Mouse (Mus musculus) splenic B cell, adult 2 months (primary cell): ENCODE measurements around the gene Gdpd2.

ENCODE experiments used
- DNase-seq: peaks from one replicate; pipeline ENCODE4 v3.0.0-alpha.2; 2011; ENCODE audit warnings: low read depth, low spot score
- H3K27me3 ChIP-seq: 2 replicates; pipeline ENCODE4 v1.6.1; 2012; ENCODE audit warnings: mild to moderate bottlenecking, low read length, moderate library complexity, mixed read lengths; ENCODE audit not compliant: control insufficient read depth, poor library complexity, insufficient read depth, severe bottlenecking
- H3K36me3 ChIP-seq: 2 replicates; pipeline ENCODE4 v1.6.1; 2012; ENCODE audit warnings: mild to moderate bottlenecking, low read length, moderate library complexity, mixed read lengths; ENCODE audit not compliant: control insufficient read depth, poor library complexity, insufficient read depth, severe bottlenecking

Gene Gdpd2

GRCm38 (mm10) chrX:100767181-100767884 lies 37.7 kb downstream of the Gdpd2 start, which contains the start of gene Dlg3:
Gene Dlg3, plus strand, starts transcription at chrX:100767722.
- Histone ChIP-seq H3K36me3 (no peaks in the 10 kb centered on the region), H3K27me3 (no peaks in the 10 kb centered on the region)
- DNase-seq, result peak; percentile 37

GRCm38 (mm10) chrX:100767885-100768626 lies 38.4 kb downstream of the Gdpd2 start:
- no peak for DNase-seq
- H3K27me3 ChIP-seq, result no peaks in the 10 kb centered on the region
- no peaks in the 10 kb centered on the region for H3K36me3 ChIP-seq

- no peak for DNase-seq
- Histone ChIP-seq H3K36me3 (no peaks in the 10 kb centered on the region), H3K27me3 (no peaks in the 10 kb centered on the region)
These were observed 39.6 kb downstream of the Gdpd2 start for GRCm38 (mm10) chrX:100769281-100769680.

- DNase-seq, result peak; percentile 74
- Histone ChIP-seq H3K27me3 (no peaks in the 10 kb centered on the region), H3K36me3 (no peaks in the 10 kb centered on the region)
These were observed 44.7 kb downstream of the Gdpd2 start for GRCm38 (mm10) chrX:100774341-100774811.

GRCm38 (mm10) chrX:100775405-100775804 lies 45.7 kb downstream of the Gdpd2 start:
- no peaks in the 10 kb centered on the region for H3K27me3 ChIP-seq
- peak; percentile 23 for DNase-seq
- no peaks in the 10 kb centered on the region for H3K36me3 ChIP-seq

GRCm38 (mm10) chrX:100776494-100776893 lies 46.8 kb downstream of the Gdpd2 start:
- peak; percentile 51 for DNase-seq
- Histone ChIP-seq H3K36me3 (no peaks in the 10 kb centered on the region), H3K27me3 (no peaks in the 10 kb centered on the region)

GRCm38 (mm10) chrX:100776985-100777654 lies 47.4 kb downstream of the Gdpd2 start:
- peak; percentile 63 for DNase-seq
- Histone ChIP-seq H3K27me3 (no peaks in the 10 kb centered on the region), H3K36me3 (no peaks in the 10 kb centered on the region)

GRCm38 (mm10) chrX:100777655-100778234 lies 48.1 kb downstream of the Gdpd2 start:
- DNase-seq, result no peak
- Histone ChIP-seq H3K27me3 (no peaks in the 10 kb centered on the region), H3K36me3 (no peaks in the 10 kb centered on the region)

- no peak for DNase-seq
- no peaks in the 10 kb centered on the region for H3K27me3 ChIP-seq
These were observed 48.7 kb downstream of the Gdpd2 start for GRCm38 (mm10) chrX:100778397-100778796.

More at GRCm38 (mm10) chrX:100778397-100778796, 48.7 kb downstream of the Gdpd2 start:
- no peaks in the 10 kb centered on the region for H3K36me3 ChIP-seq
